Mouse (Mus musculus) E14TG2a.4 (cell line): ENCODE data around the gene Kcnq5.

Experiments
- H3K27me3 ChIP-seq: 2 replicates; pipeline ENCODE4 v1.6.1; 2014; ENCODE audit warnings: low read length, control low read depth; ENCODE audit not compliant: insufficient read depth
- H3K36me3 ChIP-seq: 2 replicates; pipeline ENCODE4 v1.6.1; 2014; ENCODE audit warnings: low read length, control low read depth; ENCODE audit not compliant: insufficient read depth
- H3K4me1 ChIP-seq: replicated peaks from 2 replicates; pipeline ENCODE4 v1.6.1; 2014; ENCODE audit warnings: low read depth, low read length, control low read depth
- H3K4me3 ChIP-seq: replicated peaks from 2 replicates; pipeline ENCODE4 v1.5.1; 2014; ENCODE audit warnings: mild to moderate bottlenecking, low read length
- H3K9me3 ChIP-seq: 2 replicates; pipeline ENCODE4 v1.6.1; 2014; ENCODE audit warnings: low read length, control low read depth
- CTCF ChIP-seq: conservative IDR thresholded peaks from 2 replicates; pipeline ENCODE4 v1.5.1; 2014; ENCODE audit warnings: low read length
- NANOG ChIP-seq: IDR thresholded peaks from 2 replicates; pipeline ENCODE4 v1.6.1; 2014; ENCODE audit warnings: borderline replicate concordance, low read length, mixed read lengths
- POU5F1 ChIP-seq: IDR thresholded peaks from 2 replicates; pipeline ENCODE4 v1.6.1; 2014; ENCODE audit warnings: low read length, borderline replicate concordance

The Kcnq5 gene

DNA sequence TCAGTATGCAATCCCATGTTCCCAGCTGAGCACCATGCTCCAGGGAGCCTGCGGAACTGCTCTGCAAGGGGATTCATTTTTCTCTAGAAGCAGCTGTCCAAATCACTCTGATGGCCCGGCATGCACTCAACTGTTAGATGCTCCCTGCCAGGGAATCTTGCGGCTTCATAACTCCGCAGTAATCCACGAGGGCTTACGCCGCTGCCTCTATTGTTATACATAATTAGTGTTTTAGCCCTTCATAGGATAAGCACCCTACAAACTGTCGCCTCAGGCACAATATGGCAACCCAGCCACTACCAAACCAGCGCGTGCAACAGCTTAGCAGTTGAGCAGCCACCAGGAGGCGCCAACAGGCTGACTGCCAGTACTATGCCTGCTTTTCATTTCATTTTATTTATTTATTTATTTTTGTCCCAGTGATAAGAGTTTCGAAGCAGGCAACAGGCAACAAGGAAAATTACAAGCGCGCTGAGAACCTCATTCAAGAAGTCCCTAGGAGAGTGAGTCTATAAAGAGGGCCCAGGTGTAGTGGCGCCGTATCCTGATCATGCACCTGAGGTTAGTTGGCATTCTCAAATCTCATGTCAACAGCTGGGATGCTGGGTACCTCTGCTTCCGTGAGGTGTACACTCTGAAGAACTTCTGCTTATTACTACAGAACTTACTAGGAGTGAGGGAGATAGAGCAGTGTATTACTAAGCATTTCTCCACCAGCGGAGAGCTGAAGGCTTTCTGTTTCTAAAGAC lies 500.6 kb downstream of the Kcnq5 start:
- 0 out of 2 replicates have a peak overlapping the region, but pooled peaks have one; percentile 13 for H3K4me3 ChIP-seq
- no peaks in the 10 kb centered on the region for H3K9me3 ChIP-seq
- no peaks in the 10 kb centered on the region for H3K36me3 ChIP-seq
- TF ChIP-seq POU5F1 (no peak), CTCF (peak; percentile 78), NANOG (no peak)
- H3K4me1 ChIP-seq, result no peaks in the 10 kb centered on the region
- no peaks in the 10 kb centered on the region for H3K27me3 ChIP-seq

DNA sequence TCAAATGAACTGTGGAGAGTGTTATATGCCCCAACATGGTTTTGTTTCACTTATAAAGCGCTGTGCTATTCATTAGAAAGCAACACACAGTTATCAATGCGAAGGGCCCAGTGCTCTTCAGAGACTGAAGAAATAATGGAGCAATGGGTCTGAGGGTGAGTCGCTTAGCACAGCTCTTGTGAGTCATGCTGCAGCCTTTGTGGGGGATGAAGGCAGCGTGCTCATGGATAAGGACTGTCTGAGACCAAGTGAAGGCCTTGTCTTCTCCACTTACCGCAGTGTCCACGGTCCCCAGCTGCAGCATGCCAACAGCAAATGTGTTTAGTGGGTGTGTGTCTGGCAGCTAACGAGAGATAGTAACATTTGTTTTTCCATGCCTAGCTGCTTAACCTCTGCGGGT lies 503.2 kb downstream of the Kcnq5 start:
- no peak for TF ChIP-seq CTCF
- TF ChIP-seq POU5F1, result no peak
- TF ChIP-seq NANOG, result no peak
- Histone ChIP-seq H3K9me3 (no peaks in the 10 kb centered on the region), H3K36me3 (no peaks in the 10 kb centered on the region)

DNA sequence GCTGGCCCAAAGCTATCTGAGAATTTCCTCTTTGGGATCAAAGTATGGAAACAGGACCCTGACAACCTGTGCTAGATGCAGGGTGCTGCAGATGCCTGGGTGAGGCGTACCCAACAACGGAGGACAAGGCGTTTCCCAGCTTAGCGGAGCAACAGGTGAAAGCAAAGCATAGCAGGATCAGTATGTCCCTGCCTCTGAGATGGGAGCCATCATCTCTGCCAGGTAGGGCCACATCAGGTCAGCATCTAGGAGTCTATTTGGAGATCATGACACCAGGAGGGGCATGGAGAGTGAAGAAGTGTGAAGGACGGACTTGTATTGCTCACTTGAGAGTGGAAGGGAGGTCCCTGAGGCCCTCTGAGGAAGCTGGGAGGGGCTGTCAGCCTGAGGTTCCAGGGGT lies 505.8 kb downstream of the Kcnq5 start:
- Histone ChIP-seq H3K4me1 (no peaks in the 10 kb centered on the region), H3K9me3 (no peaks in the 10 kb centered on the region), H3K27me3 (no peaks in the 10 kb centered on the region), H3K36me3 (no peaks in the 10 kb centered on the region), H3K4me3 (no peak overlapping the region)
- TF ChIP-seq CTCF, result no peak
- no peak for TF ChIP-seq POU5F1
- no peak for TF ChIP-seq NANOG

More for the DNA sequence above, 503.2 kb downstream of the Kcnq5 start:
- Histone ChIP-seq H3K27me3 (no peaks in the 10 kb centered on the region), H3K4me1 (no peaks in the 10 kb centered on the region), H3K4me3 (no peak overlapping the region)

DNA sequence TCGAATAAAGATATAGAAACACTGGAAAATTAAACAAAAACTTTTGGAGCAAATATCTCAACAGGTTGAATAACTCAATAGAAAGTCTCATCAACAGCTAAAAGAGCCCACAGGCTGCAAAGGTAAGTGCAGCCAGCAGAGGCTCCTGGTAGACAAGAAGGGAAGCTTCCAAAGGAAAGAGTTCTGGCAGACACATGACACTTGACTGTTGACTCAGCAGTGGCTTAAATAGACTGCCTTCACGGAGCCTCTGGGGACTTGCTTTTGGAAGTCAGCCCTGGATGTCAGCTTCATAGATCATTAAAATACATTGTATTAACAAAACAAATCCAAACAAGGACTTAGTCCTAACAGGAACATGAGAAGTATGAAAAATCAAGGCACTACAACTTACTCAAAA lies 513.5 kb downstream of the Kcnq5 start:
- H3K27me3 ChIP-seq, result no peaks in the 10 kb centered on the region
- no peak for TF ChIP-seq POU5F1
- TF ChIP-seq CTCF, result no peak
- TF ChIP-seq NANOG, result no peak
- peaks cover 5% of the 10 kb centered on the region; the same call in 1 of the 2 replicates for H3K9me3 ChIP-seq
- no peak overlapping the region for H3K4me3 ChIP-seq
- H3K36me3 ChIP-seq, result no peaks in the 10 kb centered on the region
- H3K4me1 ChIP-seq, result no peaks in the 10 kb centered on the region

DNA sequence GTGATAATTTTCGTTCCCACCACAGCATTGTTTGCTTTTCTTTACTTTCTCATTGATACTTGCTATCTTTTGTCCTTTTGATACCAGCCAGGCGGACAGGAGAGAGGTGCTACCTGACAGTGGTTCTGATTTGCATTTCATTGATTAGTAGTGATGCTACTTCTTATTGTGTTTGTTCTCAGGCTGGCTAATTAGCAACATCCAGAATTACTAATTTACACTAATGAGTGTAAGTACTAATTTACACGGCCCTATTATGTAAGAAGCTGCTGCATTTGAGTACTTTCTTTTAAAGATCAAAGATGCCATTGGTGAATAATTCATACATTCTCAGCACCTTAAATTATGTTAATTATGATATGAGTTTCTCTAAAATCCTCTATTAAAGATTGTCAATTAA lies 525.0 kb downstream of the Kcnq5 start:
- H3K9me3 ChIP-seq, result no peaks in the 10 kb centered on the region
- H3K36me3 ChIP-seq, result no peaks in the 10 kb centered on the region
- H3K4me1 ChIP-seq, result no peaks in the 10 kb centered on the region
- TF ChIP-seq POU5F1 (no peak), NANOG (no peak), CTCF (no peak)
- H3K27me3 ChIP-seq, result no peaks in the 10 kb centered on the region
- no peak overlapping the region for H3K4me3 ChIP-seq

DNA sequence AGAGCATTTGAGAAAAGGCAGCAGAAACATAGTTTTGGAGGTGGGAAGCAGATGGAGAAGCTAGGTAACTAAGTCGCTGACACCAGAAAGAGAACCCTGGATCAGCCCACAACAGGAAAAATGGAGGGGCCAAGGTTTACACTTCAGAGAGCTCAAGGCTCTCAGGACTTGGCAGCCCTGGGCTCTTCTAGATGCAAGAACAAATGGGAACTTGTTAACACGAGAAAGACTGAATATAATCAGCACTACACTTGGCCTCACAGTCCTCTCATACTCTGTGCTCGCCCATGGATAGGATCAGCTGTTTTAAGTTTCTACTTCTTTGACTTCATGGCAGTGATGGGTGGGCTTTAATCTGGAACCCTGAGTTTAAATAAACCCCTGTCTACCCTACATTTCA lies 526.9 kb downstream of the Kcnq5 start:
- no peak overlapping the region for H3K4me3 ChIP-seq
- no peak for TF ChIP-seq CTCF
- no peak for TF ChIP-seq POU5F1
- no peak for TF ChIP-seq NANOG
- H3K27me3 ChIP-seq, result no peaks in the 10 kb centered on the region
- no peaks in the 10 kb centered on the region for H3K9me3 ChIP-seq
- no peaks in the 10 kb centered on the region for H3K36me3 ChIP-seq
- H3K4me1 ChIP-seq, result no peaks in the 10 kb centered on the region

DNA sequence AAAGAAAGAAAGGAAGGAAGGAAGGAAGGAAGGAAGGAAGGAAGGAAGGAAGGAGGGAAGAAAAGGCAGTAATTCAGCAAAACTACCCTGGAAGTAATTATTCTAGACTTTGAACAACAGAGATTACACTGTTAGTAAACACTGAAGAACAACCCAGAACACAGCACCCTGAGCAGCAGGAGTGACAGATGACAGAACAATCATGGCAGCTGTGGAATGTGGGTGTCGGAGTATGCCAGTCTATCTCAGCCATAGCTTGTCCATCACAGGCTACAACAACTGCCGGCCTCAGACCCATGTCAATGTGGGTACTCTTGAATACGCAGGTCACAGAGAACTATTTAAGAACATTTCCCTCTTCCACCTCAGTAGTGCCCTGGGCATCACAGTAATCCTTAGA lies 530.1 kb downstream of the Kcnq5 start:
- no peaks in the 10 kb centered on the region for H3K27me3 ChIP-seq
- TF ChIP-seq POU5F1 (no peak), NANOG (no peak), CTCF (no peak)
- H3K36me3 ChIP-seq, result no peaks in the 10 kb centered on the region
- H3K4me3 ChIP-seq, result no peak overlapping the region
- H3K9me3 ChIP-seq, result no peaks in the 10 kb centered on the region
- H3K4me1 ChIP-seq, result no peaks in the 10 kb centered on the region

DNA sequence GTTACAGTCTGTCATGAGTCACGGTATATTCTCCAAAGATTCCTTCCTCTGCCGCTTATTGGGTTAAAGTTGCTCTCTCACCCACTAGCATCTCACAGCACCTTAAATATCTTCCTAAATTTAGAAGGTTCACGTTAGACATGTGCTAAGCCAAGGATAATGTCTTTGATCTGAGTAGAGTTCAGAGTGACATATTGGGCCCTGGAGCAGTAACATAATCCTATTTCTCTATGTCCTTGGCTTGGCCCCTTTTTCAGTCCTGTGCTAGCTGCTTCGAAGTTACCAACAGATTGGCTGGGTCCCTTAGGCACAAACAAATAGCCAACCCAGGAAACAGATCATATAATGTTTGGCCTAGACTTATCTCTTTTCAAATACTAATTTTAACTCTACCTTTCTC lies 533.7 kb downstream of the Kcnq5 start:
- H3K4me1 ChIP-seq, result no peaks in the 10 kb centered on the region
- no peaks in the 10 kb centered on the region for H3K9me3 ChIP-seq
- H3K4me3 ChIP-seq, result no peak overlapping the region
- no peaks in the 10 kb centered on the region for H3K27me3 ChIP-seq
- no peak for TF ChIP-seq NANOG
- no peaks in the 10 kb centered on the region for H3K36me3 ChIP-seq

DNA sequence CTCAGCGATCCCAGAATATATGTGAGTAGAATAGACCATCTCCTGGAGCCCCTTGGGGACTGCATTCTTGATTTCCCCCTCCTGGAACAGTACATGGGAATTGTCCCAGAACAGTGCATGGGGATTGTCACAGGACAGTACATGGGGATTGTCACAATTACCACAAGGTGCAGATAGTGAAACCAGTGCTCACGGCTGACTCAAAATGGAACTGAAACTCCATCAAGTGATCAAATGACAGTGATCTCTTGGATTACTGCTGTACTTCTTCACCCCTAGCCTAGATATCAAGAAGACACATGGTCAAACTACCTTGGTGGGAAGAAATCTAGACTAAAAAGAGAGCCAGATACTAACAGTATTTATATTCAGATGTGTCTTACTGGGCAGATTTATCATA lies 536.1 kb downstream of the Kcnq5 start:
- H3K4me1 ChIP-seq, result no peaks in the 10 kb centered on the region

More for the DNA sequence above, 536.1 kb downstream of the Kcnq5 start:
- no peaks in the 10 kb centered on the region for H3K27me3 ChIP-seq
- TF ChIP-seq CTCF, result no peak
- no peak for TF ChIP-seq NANOG
- TF ChIP-seq POU5F1, result no peak
- no peaks in the 10 kb centered on the region for H3K9me3 ChIP-seq
- H3K36me3 ChIP-seq, result no peaks in the 10 kb centered on the region
- no peak overlapping the region for H3K4me3 ChIP-seq
